ENCODE assay signal across 8 mouse cellular contexts in genomic region chr9:66834318-66835096, GRCm38 (mm10). TPM values are rescaled to one million over a fixed set of nuclear protein-coding genes. Genes with fewer than 3 reads are reported as not detected.
DNase-seq lines count a peak whose midpoint lies in the region; ATAC-seq lines count a peak whose summit lies in the region.

Aph1c (minus strand) TSS chr9:66834726.

- peaks cover 6% of the 10 kb centered on the region for H3K4me1 ChIP-seq in hindbrain, embryonic 16.5 days (ENCODE audit: control insufficient read depth, insufficient read depth, low read depth, low read length)

- ATAC-seq in hindbrain, embryonic 16.5 days, result peak; percentile 99

- H3K27me3 ChIP-seq in hindbrain, embryonic 16.5 days (replicated peaks; ENCODE audit: control insufficient read depth, insufficient read depth, low read length), result no peaks in the 10 kb centered on the region

- H3K4me3 ChIP-seq in hindbrain, embryonic 16.5 days (ENCODE audit: low read length), result peak within 1 kb of the TSS; percentile 69
- peak within 1 kb of the TSS; percentile 90 for H3K4me3 ChIP-seq in macrophage (ENCODE audit: inconsistent target)

- under 1% methylated on average over 58 of the region's 58 CpGs for WGBS in hindbrain, embryonic 16.5 days
- under 1% methylated on average over 58 of the region's 58 CpGs for WGBS in macrophage (ENCODE audit: missing documents)

- H3K4me2 ChIP-seq in hindbrain, embryonic 16.5 days (ENCODE audit: low read length), result peak within 1 kb of the TSS; percentile 95

- peak within 1 kb of the TSS; percentile 37 for H3K27ac ChIP-seq in hindbrain, embryonic 16.5 days (ENCODE audit: low read depth, low read length)
- peak within 1 kb of the TSS; percentile 98 for H3K27ac ChIP-seq in macrophage

- no peaks in the 10 kb centered on the region for H3K36me3 ChIP-seq in hindbrain, embryonic 16.5 days (ENCODE audit: control insufficient read depth, insufficient read depth, low read length)
- peaks cover 2% of the 10 kb centered on the region; the same call in 1 of the 2 replicates for H3K36me3 ChIP-seq in macrophage (ENCODE audit: inconsistent target)

- H3K9me3 ChIP-seq in hindbrain, embryonic 16.5 days (ENCODE audit: control insufficient read depth, low read length), result no peaks in the 10 kb centered on the region

- peak; percentile 95 for DNase-seq in WW6 (ENCODE audit: low read depth, low spot score)
- peak; percentile 94 to 96 for DNase-seq in cerebellum, postnatal 4 days (ENCODE audit: low spot score in 2 of 2)
- DNase-seq in gastrocnemius, adult 18-20 months (ENCODE audit: low spot score), result peak; percentile 99
- DNase-seq in left cerebral cortex, adult 18-20 months (ENCODE audit: low spot score in 2 of 2), result peak; percentile 98 to 99
- peak; percentile 100 for DNase-seq in right cerebral cortex, adult 18-20 months
- peak; percentile 90 for DNase-seq in urinary bladder, postnatal 10 days (ENCODE audit: low spot score)

- H3K9ac ChIP-seq in hindbrain, embryonic 16.5 days (ENCODE audit: low read depth, low read length), result peak within 1 kb of the TSS; percentile 69

- H3K79me2 ChIP-seq in macrophage (ENCODE audit: inconsistent target), result peaks cover 27% of the 10 kb centered on the region

RNA-seq across cellular contexts. Expression of gene Aph1c, which starts in this region (rescaled TPM):
- total RNA-seq in gastrocnemius, adult 18-20 months (2021), result under 1 TPM; 0.66 to 0.88 TPM
- 5.0 and 5.2 TPM in 2 replicates for polyA plus RNA-seq in hindbrain, embryonic 16.5 days (2015; fragmentation: Nextera tagmentation; extraction: Ambion mirVana)
- 1 to 10 TPM; 6.2 to 7.9 TPM for total RNA-seq in left cerebral cortex, adult 18-20 months (2021)
- total RNA-seq in macrophage (2018; cell fraction: chromatin; rRNA removed), result 100 to 1,000 TPM in 2 of 26 experiments, 10 to 100 TPM in 17, 1 to 10 TPM in 7; 1.8 to 107 (median 24.8) TPM
- total RNA-seq in macrophage (2018; cell fraction: cytosol; rRNA removed), result 100 to 1,000 TPM in 9 of 26 experiments, 10 to 100 TPM in 17; 27.9 to 148 (median 70.1) TPM
- 100 to 1,000 TPM in 6 of 26 experiments, 10 to 100 TPM in 20; 20.2 to 162 (median 62.6) TPM for total RNA-seq in macrophage (2018; cell fraction: nucleus; rRNA removed)
- polyA plus RNA-seq in macrophage (2018), result 28.2 to 132 TPM (median 63.8 TPM) in 3 replicates

Comparison
In these comparisons a context has a peak if more than half of its experiments do, and no peak if none do; other contexts are left out.
1. Peak in every context shown above with its lines: DNase-seq, ATAC-seq, H3K4me3 ChIP-seq and H3K27ac ChIP-seq.
2. Peak in DNase-seq in gastrocnemius, adult 18-20 months; RNA of the gene not detected or under 1 TPM.